Comparison of ENCODE assay signal across 27 mouse cellular contexts in the genomic region with DNA sequence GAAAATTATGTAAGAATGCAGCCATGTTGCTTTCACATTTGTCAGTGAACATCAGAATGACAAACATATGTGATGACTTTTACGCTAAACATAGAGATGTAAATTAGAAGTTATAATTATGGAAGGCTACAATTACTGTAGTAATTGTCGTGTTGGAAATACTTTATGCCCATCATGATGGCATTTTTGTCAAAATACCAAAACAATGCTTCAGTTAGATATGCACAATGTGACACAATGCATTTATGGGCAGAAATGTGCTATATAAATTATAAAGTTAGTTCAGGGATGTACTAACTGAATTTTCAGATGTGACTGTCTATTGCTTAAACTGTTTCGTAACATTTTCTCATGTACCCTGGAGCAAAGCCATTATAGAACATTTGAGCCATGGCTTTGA.
DNase-seq lines count a peak whose midpoint lies in the region; ATAC-seq and TF ChIP-seq lines count a peak whose summit lies in the region.
"Had no signal": no experiment of that assay in that cellular context is flagged by ENCODE, and none has a peak within 500 bp of the region (broad histone marks: within the 10 kb centered on the region; RNA-seq: fewer than 3 reads in every experiment).

No protein-coding gene starts in this region.

- no peak for TF ChIP-seq CTCF in midbrain, postnatal 0 days (IDR thresholded peaks at IDR 0.05)

- no peak overlapping the region for H3K27ac ChIP-seq in forebrain, embryonic 14.5 days (ENCODE audit: low read depth, low read length)
- no peak overlapping the region for H3K27ac ChIP-seq in forebrain, embryonic 12.5 days
- no peak overlapping the region for H3K27ac ChIP-seq in forebrain, embryonic 16.5 days (ENCODE audit: low read length)
- H3K27ac ChIP-seq in forebrain, embryonic 11.5 days (ENCODE audit: low read depth, low read length), result no peak overlapping the region
- H3K27ac ChIP-seq in midbrain, embryonic 11.5 days (ENCODE audit: low read depth, low read length), result no peak overlapping the region
- no peak overlapping the region for H3K27ac ChIP-seq in midbrain, postnatal 0 days (ENCODE audit: low read depth, low read length)
- H3K27ac ChIP-seq: embryonic facial prominence, embryonic 13.5 days; embryonic facial prominence, embryonic 15.5 days had no signal

- peak; percentile 20 for DNase-seq in forebrain, embryonic 14.5 days (ENCODE audit: low spot score)
- DNase-seq in forebrain, embryonic 11.5 days (ENCODE audit: low spot score), result no peak
- DNase-seq in midbrain, embryonic 11.5 days (ENCODE audit: low spot score, missing footprints), result peak; percentile 6
- no peak for DNase-seq in midbrain, postnatal 0 days (ENCODE audit: low spot score)
- peak; percentile 20 for DNase-seq in brain, embryonic 18.5 days (ENCODE audit: low read depth, low spot score)
- no peak for DNase-seq in gastrocnemius, postnatal 4 days (ENCODE audit: low spot score in 2 of 2)
- DNase-seq: adrenal gland, adult 2 months; adrenal gland, postnatal 10 days; adrenal gland, postnatal 25 days; B cell, adult 2 months; cerebellum, adult 11 months; cerebellum, adult 18-20 months; cerebellum, adult 8-10 months; cerebellum, adult 9-11 months; cerebellum, postnatal 14 days; cerebellum, postnatal 36 days; embryo, embryonic 11 days had no signal

- no peak overlapping the region for H3K9ac ChIP-seq in forebrain, embryonic 14.5 days (ENCODE audit: low read length)
- no peak overlapping the region for H3K9ac ChIP-seq in forebrain, embryonic 12.5 days
- no peak overlapping the region for H3K9ac ChIP-seq in forebrain, embryonic 16.5 days (replicated peaks; ENCODE audit: low read depth, low read length)
- H3K9ac ChIP-seq in forebrain, embryonic 11.5 days (ENCODE audit: low read length), result no peak overlapping the region
- no peak overlapping the region for H3K9ac ChIP-seq in midbrain, embryonic 11.5 days (ENCODE audit: low read length)
- H3K9ac ChIP-seq in midbrain, postnatal 0 days (replicated peaks; ENCODE audit: low read length, poor library complexity, severe bottlenecking), result no peak overlapping the region
- H3K9ac ChIP-seq: embryonic facial prominence, embryonic 13.5 days; embryonic facial prominence, embryonic 15.5 days had no signal

- no peak overlapping the region for H3K4me2 ChIP-seq in forebrain, embryonic 14.5 days (ENCODE audit: low read length)
- H3K4me2 ChIP-seq in forebrain, embryonic 12.5 days, result no peak overlapping the region
- no peak overlapping the region for H3K4me2 ChIP-seq in forebrain, embryonic 16.5 days (ENCODE audit: low read length)
- H3K4me2 ChIP-seq in forebrain, embryonic 11.5 days (ENCODE audit: low read depth, low read length, severe bottlenecking), result no peak overlapping the region
- H3K4me2 ChIP-seq in midbrain, embryonic 11.5 days, result no peak overlapping the region
- H3K4me2 ChIP-seq in midbrain, postnatal 0 days (ENCODE audit: low read depth, low read length, poor library complexity, severe bottlenecking), result no peak overlapping the region
- H3K4me2 ChIP-seq: embryonic facial prominence, embryonic 13.5 days; embryonic facial prominence, embryonic 15.5 days had no signal

- no peaks in the 10 kb centered on the region for H3K36me3 ChIP-seq in forebrain, embryonic 14.5 days (ENCODE audit: control insufficient read depth, insufficient read depth, low read length)
- no peaks in the 10 kb centered on the region for H3K36me3 ChIP-seq in forebrain, embryonic 12.5 days (replicated peaks)
- H3K36me3 ChIP-seq in forebrain, embryonic 16.5 days (ENCODE audit: control insufficient read depth, insufficient read depth), result no peaks in the 10 kb centered on the region
- no peaks in the 10 kb centered on the region for H3K36me3 ChIP-seq in forebrain, embryonic 11.5 days (ENCODE audit: control insufficient read depth, insufficient read depth, low read length)
- H3K36me3 ChIP-seq in midbrain, embryonic 11.5 days (ENCODE audit: control insufficient read depth, insufficient read depth, low read length), result no peaks in the 10 kb centered on the region
- no peaks in the 10 kb centered on the region for H3K36me3 ChIP-seq in midbrain, postnatal 0 days (ENCODE audit: insufficient read depth, low read length)
- H3K36me3 ChIP-seq: embryonic facial prominence, embryonic 13.5 days; embryonic facial prominence, embryonic 15.5 days; G1E had no signal

- H3K4me1 ChIP-seq in forebrain, embryonic 14.5 days (ENCODE audit: control insufficient read depth, insufficient read depth, low read length), result no peaks in the 10 kb centered on the region
- no peaks in the 10 kb centered on the region for H3K4me1 ChIP-seq in forebrain, embryonic 12.5 days
- no peaks in the 10 kb centered on the region for H3K4me1 ChIP-seq in forebrain, embryonic 16.5 days (replicated peaks; ENCODE audit: control insufficient read depth, insufficient read depth, low read length)
- no peaks in the 10 kb centered on the region for H3K4me1 ChIP-seq in forebrain, embryonic 11.5 days (replicated peaks; ENCODE audit: control insufficient read depth, insufficient read depth, low read length)
- H3K4me1 ChIP-seq in midbrain, embryonic 11.5 days (ENCODE audit: control insufficient read depth, insufficient read depth, low read length), result no peaks in the 10 kb centered on the region
- H3K4me1 ChIP-seq in midbrain, postnatal 0 days (ENCODE audit: insufficient read depth, low read length), result no peaks in the 10 kb centered on the region
- H3K4me1 ChIP-seq: embryonic facial prominence, embryonic 13.5 days; embryonic facial prominence, embryonic 15.5 days had no signal

- 78% methylated on average over 3 of the region's 3 CpGs for WGBS in forebrain, embryonic 14.5 days
- 88% methylated on average over 3 of the region's 3 CpGs for WGBS in forebrain, embryonic 12.5 days
- WGBS in forebrain, embryonic 16.5 days, result 57% methylated on average over 3 of the region's 3 CpGs
- WGBS in forebrain, embryonic 11.5 days, result 93% methylated on average over 3 of the region's 3 CpGs
- 89% methylated on average over 3 of the region's 3 CpGs for WGBS in midbrain, embryonic 11.5 days
- WGBS in midbrain, postnatal 0 days, result 87% methylated on average over 3 of the region's 3 CpGs

- no peak for ATAC-seq in forebrain, embryonic 14.5 days
- no peak for ATAC-seq in forebrain, embryonic 12.5 days (ENCODE audit: low FRiP score)
- peak; percentile 83 for ATAC-seq in forebrain, embryonic 16.5 days
- ATAC-seq in forebrain, embryonic 11.5 days (replicated peaks; ENCODE audit: low FRiP score), result no peak
- ATAC-seq in midbrain, embryonic 11.5 days (ENCODE audit: low FRiP score), result no peak
- no peak for ATAC-seq in midbrain, postnatal 0 days (ENCODE audit: low FRiP score)
- ATAC-seq: activated CD4-positive, CD25-positive, alpha-beta regulatory T cell, adult 4 months; CD4-positive, CD25-positive, alpha-beta regulatory T cell, adult 4 months; Patski had no signal

- no peaks in the 10 kb centered on the region for H3K27me3 ChIP-seq in forebrain, embryonic 14.5 days (replicated peaks; ENCODE audit: control insufficient read depth, insufficient read depth, low read length)
- no peaks in the 10 kb centered on the region for H3K27me3 ChIP-seq in forebrain, embryonic 12.5 days
- H3K27me3 ChIP-seq in forebrain, embryonic 16.5 days (replicated peaks; ENCODE audit: control insufficient read depth, insufficient read depth, low read length), result no peaks in the 10 kb centered on the region
- H3K27me3 ChIP-seq in forebrain, embryonic 11.5 days (ENCODE audit: control insufficient read depth, insufficient read depth, low read length), result no peaks in the 10 kb centered on the region
- H3K27me3 ChIP-seq in midbrain, embryonic 11.5 days (ENCODE audit: control insufficient read depth, insufficient read depth, low read length), result no peaks in the 10 kb centered on the region
- H3K27me3 ChIP-seq in midbrain, postnatal 0 days (ENCODE audit: insufficient read depth, low read length), result no peaks in the 10 kb centered on the region
- H3K27me3 ChIP-seq: CH12.LX; embryonic facial prominence, embryonic 13.5 days; embryonic facial prominence, embryonic 15.5 days; Patski had no signal

- no peak overlapping the region for H3K4me3 ChIP-seq in forebrain, embryonic 14.5 days (ENCODE audit: low read depth, low read length)
- no peak overlapping the region for H3K4me3 ChIP-seq in forebrain, embryonic 12.5 days (replicated peaks)
- no peak overlapping the region for H3K4me3 ChIP-seq in forebrain, embryonic 16.5 days (replicated peaks; ENCODE audit: low read length)
- no peak overlapping the region for H3K4me3 ChIP-seq in forebrain, embryonic 11.5 days (ENCODE audit: low read depth, low read length)
- H3K4me3 ChIP-seq in midbrain, embryonic 11.5 days (ENCODE audit: low read depth, low read length), result no peak overlapping the region
- no peak overlapping the region for H3K4me3 ChIP-seq in midbrain, postnatal 0 days (ENCODE audit: low read depth, low read length)
- H3K4me3 ChIP-seq: embryonic facial prominence, embryonic 13.5 days; embryonic facial prominence, embryonic 15.5 days; erythroblast, embryonic 14.5 days had no signal

- H3K9me3 ChIP-seq in forebrain, embryonic 14.5 days (replicated peaks; ENCODE audit: control insufficient read depth, low read length), result no peaks in the 10 kb centered on the region
- no peaks in the 10 kb centered on the region for H3K9me3 ChIP-seq in forebrain, embryonic 12.5 days
- no peaks in the 10 kb centered on the region for H3K9me3 ChIP-seq in forebrain, embryonic 16.5 days (ENCODE audit: control insufficient read depth, low read length)
- H3K9me3 ChIP-seq in forebrain, embryonic 11.5 days (ENCODE audit: control insufficient read depth, low read length), result no peaks in the 10 kb centered on the region
- H3K9me3 ChIP-seq in midbrain, embryonic 11.5 days (ENCODE audit: control insufficient read depth, low read length), result no peaks in the 10 kb centered on the region
- H3K9me3 ChIP-seq in midbrain, postnatal 0 days (ENCODE audit: low read length), result no peaks in the 10 kb centered on the region
- H3K9me3 ChIP-seq: embryonic facial prominence, embryonic 13.5 days; embryonic facial prominence, embryonic 15.5 days had no signal

Comparison
In these comparisons a context has a peak if more than half of its experiments do, and no peak if none do; other contexts are left out.
1. DNase-seq: peak in forebrain, embryonic 14.5 days (single experiment), midbrain, embryonic 11.5 days (single experiment) and brain, embryonic 18.5 days (single experiment); none in forebrain, embryonic 11.5 days (single experiment), midbrain, postnatal 0 days (single experiment) and gastrocnemius, postnatal 4 days (0 of 2).